Mouse (Mus musculus) hindbrain, embryonic 15.5 days (tissue): ENCODE measurements at regions not wholly inside any gene's neighbourhood (a gene's known extent, or its start where the extent isn't known, plus 50 kb on each side); places are given as distances from the start of the nearest gene placed in this dataset.

Source experiments
- ATAC-seq: fragments of 200-750 bp; cut with Nextera tagmentation; 2 replicates; pipeline ENCODE4 v1.8.0; 2017; ENCODE audit warnings: low read depth, moderate number of reproducible peaks, moderate TSS enrichment; ENCODE audit not compliant: low FRiP score
- H3K27ac ChIP-seq: fragments of 300-500 bp; sonication (generic); replicated peaks from 2 replicates; pipeline ENCODE4 v1.5.1; 2015; ENCODE audit warnings: mild to moderate bottlenecking, inconsistent platforms
- H3K27me3 ChIP-seq: fragments of 300-500 bp; sonication (generic); 2 replicates; pipeline ENCODE4 v1.6.1; 2015; ENCODE audit warnings: control low read depth, inconsistent platforms
- H3K36me3 ChIP-seq: fragments of 300-500 bp; sonication (generic); 2 replicates; pipeline ENCODE4 v1.6.1; 2015; ENCODE audit warnings: control low read depth, inconsistent platforms
- H3K4me1 ChIP-seq: fragments of 300-500 bp; sonication (generic); replicated peaks from 2 replicates; pipeline ENCODE4 v1.6.1; 2015; ENCODE audit warnings: control low read depth, inconsistent platforms
- H3K4me2 ChIP-seq: fragments of 300-500 bp; sonication (generic); 2 replicates; pipeline ENCODE4 v1.6.1; 2015; ENCODE audit warnings: moderate library complexity, mild to moderate bottlenecking, inconsistent platforms
- H3K4me3 ChIP-seq: fragments of 300-500 bp; sonication (generic); 2 replicates; pipeline ENCODE4 v1.5.1; 2015; ENCODE audit warnings: mild to moderate bottlenecking, inconsistent platforms
- H3K9ac ChIP-seq: fragments of 300-500 bp; sonication (generic); 2 replicates; pipeline ENCODE4 v1.6.1; 2015; ENCODE audit warnings: inconsistent platforms
- H3K9me3 ChIP-seq: fragments of 300-500 bp; sonication (generic); 2 replicates; pipeline ENCODE4 v1.6.1; 2016; ENCODE audit warnings: control low read depth, inconsistent platforms
- WGBS: fragments of 180-500 bp; shearing (Covaris S2); methylation state at CpG from one replicate; pipeline ENCODE4 v1.1.7; 2015; 5-methylcytosine and 5-hydroxymethylcytosine counted together

DNA sequence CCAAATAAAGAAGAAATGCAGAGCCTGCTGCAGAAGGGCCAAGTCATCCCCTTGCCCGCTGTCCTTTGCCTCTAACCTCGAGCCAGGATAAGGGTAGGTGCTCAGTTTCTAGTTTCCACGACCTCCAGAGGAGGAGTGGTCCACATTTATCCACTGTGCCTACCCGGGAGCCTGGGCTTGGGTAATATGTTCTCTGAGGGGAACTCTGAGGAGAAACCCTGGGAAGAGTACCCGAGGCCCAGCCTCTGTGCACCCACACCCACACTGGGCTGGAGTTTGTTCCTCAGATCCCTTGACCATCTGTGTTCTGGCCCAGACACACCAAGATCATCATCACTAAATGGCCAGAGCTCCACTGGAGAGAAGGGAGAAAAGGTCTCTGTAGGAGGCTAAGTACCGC, 229.5 kb upstream of the Ankrd55 start:
- no peak overlapping the region for H3K4me2 ChIP-seq

DNA sequence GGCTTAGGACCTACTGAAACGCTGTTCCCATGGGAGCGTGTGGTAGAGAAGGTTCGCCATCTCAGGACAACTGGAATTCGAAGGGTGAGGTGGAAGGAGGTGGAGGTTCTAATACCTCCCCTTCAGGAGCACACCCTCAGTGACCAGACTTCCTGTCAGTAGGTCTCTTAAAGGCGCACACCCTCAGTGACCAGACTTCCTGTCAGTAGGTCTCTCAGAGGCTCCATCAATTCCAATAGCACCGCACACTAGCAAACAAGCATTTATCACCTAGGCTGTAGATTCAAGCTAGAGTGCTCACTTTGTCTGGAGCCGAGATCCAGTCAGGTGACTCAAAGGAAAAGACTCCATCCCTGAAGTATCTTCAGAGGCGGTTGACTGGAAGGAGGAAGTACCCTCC, 226.2 kb upstream of the Ankrd55 start:
- H3K4me2 ChIP-seq: no peak overlapping the region
- ATAC-seq: no peak
- WGBS: 90% methylated on average over 8 of the region's 8 CpGs
- H3K4me3 ChIP-seq: no peak overlapping the region
- H3K36me3 ChIP-seq: no peaks in the 10 kb centered on the region
- H3K9ac ChIP-seq: no peak overlapping the region
- no peaks in the 10 kb centered on the region for H3K9me3 ChIP-seq
- no peaks in the 10 kb centered on the region for H3K27me3 ChIP-seq
- no peaks in the 10 kb centered on the region; the same call in 1 of the 2 replicates for H3K4me1 ChIP-seq
- no peak overlapping the region for H3K27ac ChIP-seq

More for the DNA sequence above, 229.5 kb upstream of the Ankrd55 start:
- no peaks in the 10 kb centered on the region for H3K36me3 ChIP-seq
- H3K27ac ChIP-seq: no peak overlapping the region
- no peaks in the 10 kb centered on the region for H3K9me3 ChIP-seq
- H3K9ac ChIP-seq: no peak overlapping the region
- no peak overlapping the region for H3K4me3 ChIP-seq
- H3K27me3 ChIP-seq: no peaks in the 10 kb centered on the region
- WGBS: 91% methylated on average over 6 of the region's 6 CpGs
- ATAC-seq: no peak
- no peaks in the 10 kb centered on the region for H3K4me1 ChIP-seq

DNA sequence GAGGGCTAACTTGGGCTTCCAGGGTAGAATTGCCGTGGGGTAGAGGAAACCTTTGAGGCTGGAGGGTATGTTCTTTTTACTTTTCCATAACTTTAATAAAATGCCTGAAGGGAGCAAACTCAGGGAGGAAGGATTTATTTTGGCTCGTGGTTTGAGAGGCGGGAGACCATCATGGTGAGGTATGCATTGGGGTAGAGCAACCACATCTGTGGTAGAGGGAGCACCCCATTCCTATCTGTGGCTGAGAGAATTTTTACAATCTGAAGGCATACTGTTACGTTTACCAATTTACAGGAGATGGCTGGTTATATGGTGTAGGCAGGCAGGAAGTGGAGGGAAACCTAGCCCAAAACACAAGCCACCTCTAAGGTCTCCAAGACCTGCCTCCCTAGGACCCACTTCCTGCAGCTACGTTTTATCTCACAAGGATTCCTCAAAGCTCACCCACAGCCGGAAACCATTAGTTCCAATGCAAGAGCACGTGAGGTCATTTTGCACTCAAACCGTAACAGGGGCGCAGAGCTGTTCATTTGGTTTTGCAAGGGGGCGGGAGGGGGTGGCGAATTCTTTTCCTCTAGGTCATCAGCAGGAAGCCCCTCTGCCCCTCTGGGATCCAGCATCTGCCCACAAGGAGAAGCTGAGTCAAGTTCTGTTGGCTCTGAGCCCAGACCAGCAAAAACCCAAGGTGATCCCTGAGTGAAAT, 224.7 kb upstream of the Ankrd55 start:
- H3K4me3 ChIP-seq: no peak overlapping the region
- no peak for ATAC-seq
- no peak overlapping the region for H3K9ac ChIP-seq
- no peak overlapping the region for H3K4me2 ChIP-seq
- H3K27me3 ChIP-seq: no peaks in the 10 kb centered on the region
- H3K27ac ChIP-seq: no peak overlapping the region
- 74% methylated on average over 11 of the region's 11 CpGs for WGBS
- no peaks in the 10 kb centered on the region; the same call in 1 of the 2 replicates for H3K4me1 ChIP-seq
- no peaks in the 10 kb centered on the region for H3K36me3 ChIP-seq
- no peaks in the 10 kb centered on the region for H3K9me3 ChIP-seq

DNA sequence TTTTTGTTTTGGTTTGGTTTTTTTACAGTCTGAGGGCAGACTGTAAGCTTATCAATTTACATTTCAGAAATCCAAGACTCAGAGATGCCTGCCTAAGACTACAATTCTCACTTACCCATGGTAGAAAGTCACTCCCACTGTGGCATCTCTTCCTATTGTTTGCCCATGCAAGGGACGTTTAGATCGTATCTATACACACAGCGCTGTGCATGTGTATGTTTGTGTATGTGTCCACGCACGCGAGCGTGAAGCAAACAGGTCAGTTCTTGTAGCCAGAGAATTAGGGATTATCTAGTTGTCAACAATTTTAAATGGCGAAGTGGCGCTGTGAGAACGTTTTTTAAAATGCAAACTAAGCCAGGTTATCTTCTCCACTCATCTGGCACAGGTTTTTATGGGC, 223.6 kb upstream of the Ankrd55 start:
- no peak for ATAC-seq
- Histone ChIP-seq H3K36me3 (no peaks in the 10 kb centered on the region), H3K4me1 (no peaks in the 10 kb centered on the region; the same call in 1 of the 2 replicates), H3K4me2 (no peak overlapping the region), H3K27ac (no peak overlapping the region), H3K4me3 (no peak overlapping the region), H3K27me3 (no peaks in the 10 kb centered on the region), H3K9me3 (no peaks in the 10 kb centered on the region), H3K9ac (no peak overlapping the region)
- 87% methylated on average over 10 of the region's 10 CpGs for whole genome bisulfite sequencing

DNA sequence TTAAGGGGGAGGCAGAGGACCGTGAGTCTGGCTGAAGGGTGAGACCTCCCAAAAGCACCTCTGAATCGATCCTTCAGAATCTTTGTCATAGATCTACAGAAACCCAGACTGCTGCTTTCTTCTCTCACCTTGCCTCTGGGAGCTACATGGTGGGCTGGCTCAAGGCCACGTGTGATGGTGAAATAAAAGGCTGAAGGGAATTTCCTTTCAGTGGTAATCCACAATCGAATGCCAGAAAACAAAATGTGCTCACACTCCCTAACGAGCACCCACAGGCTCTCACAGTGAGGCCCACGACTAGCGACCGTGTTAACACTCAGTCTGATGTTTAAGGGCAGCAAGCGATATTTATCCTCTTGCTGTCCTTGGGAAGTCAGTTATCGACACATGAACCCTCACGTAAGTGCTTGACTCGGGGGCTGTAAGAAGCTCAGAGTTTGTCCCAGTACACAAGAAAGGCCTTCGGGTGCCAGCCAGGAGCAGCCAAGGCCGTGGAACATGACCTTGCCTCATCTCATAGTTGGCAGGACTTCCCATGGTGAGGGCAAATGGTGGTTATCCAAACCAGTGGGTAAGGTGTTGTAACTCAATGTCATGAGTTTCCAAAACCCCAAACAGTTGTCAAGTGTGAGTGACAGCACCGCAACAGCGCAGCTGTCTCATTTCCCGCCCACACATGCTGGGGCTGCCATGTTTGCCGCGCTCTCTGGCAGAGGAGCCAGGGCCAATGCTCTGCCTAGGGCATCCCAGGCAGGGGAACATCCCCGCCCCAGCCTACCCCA, 221.0 kb upstream of the Ankrd55 start:
- no peak overlapping the region for H3K4me3 ChIP-seq
- WGBS: 83% methylated on average over 20 of the region's 20 CpGs
- H3K27me3 ChIP-seq: no peaks in the 10 kb centered on the region
- H3K36me3 ChIP-seq: no peaks in the 10 kb centered on the region
- H3K27ac ChIP-seq: no peak overlapping the region
- no peak overlapping the region for H3K4me2 ChIP-seq
- H3K9me3 ChIP-seq: no peaks in the 10 kb centered on the region
- no peak for ATAC-seq
- H3K4me1 ChIP-seq: no peaks in the 10 kb centered on the region; the same call in 1 of the 2 replicates
- H3K9ac ChIP-seq: no peak overlapping the region

DNA sequence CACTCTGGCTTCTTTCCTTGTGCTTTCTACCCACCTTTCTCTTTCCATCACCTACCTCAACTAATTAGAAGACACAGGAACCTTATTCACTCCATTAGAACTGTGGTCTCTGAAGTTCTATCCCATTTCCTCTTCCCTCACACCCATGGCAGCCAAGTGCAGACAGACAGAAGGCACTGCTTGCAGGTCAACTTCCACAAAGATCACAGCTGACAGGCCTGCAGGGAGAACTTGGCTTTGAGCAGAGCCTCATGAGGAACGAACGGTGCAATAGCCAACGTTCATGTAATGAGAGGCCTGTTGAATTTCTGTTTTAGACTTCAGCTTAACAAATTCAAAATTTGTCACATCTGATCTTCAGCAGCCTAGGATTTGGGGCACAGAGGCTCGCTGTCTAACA, 217.5 kb upstream of the Ankrd55 start:
- no peaks in the 10 kb centered on the region for H3K9me3 ChIP-seq
- H3K27ac ChIP-seq: no peak overlapping the region
- H3K36me3 ChIP-seq: no peaks in the 10 kb centered on the region
- H3K27me3 ChIP-seq: no peaks in the 10 kb centered on the region
- H3K9ac ChIP-seq: no peak overlapping the region
- no peak overlapping the region for H3K4me2 ChIP-seq
- H3K4me1 ChIP-seq: no peaks in the 10 kb centered on the region
- ATAC-seq: no peak
- 86% methylated on average over 4 of the region's 4 CpGs for WGBS
- H3K4me3 ChIP-seq: no peak overlapping the region

DNA sequence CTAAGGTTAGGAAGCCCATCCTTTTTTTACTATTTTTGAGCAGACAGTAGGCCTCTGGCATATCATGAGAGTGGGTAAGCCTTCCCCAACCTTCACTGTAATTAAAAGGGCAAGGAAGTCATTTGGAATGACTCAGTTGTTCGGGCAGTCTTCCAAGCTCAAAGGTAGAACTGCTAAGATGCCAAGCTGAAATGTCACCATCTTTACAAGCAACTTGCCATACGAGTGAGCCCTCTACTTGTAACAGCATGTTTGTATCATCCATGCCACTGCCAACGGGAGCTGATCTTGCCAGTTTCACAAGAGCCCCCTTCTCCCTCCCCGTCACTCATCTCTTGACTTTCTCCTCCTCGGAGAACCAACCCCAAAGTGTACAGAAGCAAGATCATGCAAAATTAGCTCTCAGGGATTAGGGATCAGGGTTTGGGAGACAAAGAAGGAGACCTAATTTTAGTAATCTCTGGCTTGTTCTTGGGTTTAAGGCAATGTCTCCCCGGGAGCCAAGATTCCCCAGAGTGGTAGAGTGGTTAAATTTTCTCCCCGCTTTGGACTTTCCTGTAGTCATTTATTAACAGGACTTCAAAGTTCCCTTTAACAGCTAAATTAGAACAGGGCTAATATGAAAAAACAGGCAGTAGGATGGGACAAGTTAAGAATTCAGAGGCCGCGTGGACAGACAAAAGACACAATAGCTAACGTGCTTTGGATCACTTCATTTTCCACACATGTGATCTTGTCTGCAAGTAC, 216.9 kb upstream of the Ankrd55 start:
- Histone ChIP-seq H3K27me3 (no peaks in the 10 kb centered on the region), H3K36me3 (no peaks in the 10 kb centered on the region), H3K9me3 (no peaks in the 10 kb centered on the region), H3K4me1 (no peaks in the 10 kb centered on the region), H3K9ac (no peak overlapping the region), H3K27ac (no peak overlapping the region), H3K4me3 (no peak overlapping the region), H3K4me2 (no peak overlapping the region)
- ATAC-seq: no peak
- WGBS: 85% methylated on average over 10 of the region's 10 CpGs

DNA sequence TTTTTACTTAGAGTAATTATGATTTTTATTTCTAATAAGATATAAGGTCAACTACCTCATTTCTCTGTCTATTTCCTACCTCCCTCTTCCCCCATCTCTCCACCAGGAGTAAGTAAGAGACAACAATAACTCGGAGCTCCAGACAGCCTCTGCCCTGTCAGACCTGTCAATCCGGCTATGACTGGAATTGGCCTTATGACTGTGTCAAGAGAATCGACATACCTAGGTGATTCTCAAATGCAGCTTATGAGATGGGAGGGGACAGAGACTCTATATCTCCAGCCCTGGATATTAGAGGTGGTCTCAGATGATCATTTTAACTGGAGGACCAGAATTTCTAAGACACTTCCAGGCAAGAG, 216.3 kb upstream of the Ankrd55 start:
- Histone ChIP-seq H3K9me3 (no peaks in the 10 kb centered on the region), H3K4me2 (no peak overlapping the region), H3K9ac (no peak overlapping the region), H3K4me3 (no peak overlapping the region), H3K27me3 (no peaks in the 10 kb centered on the region), H3K4me1 (no peaks in the 10 kb centered on the region), H3K36me3 (no peaks in the 10 kb centered on the region), H3K27ac (no peak overlapping the region)
- ATAC-seq: no peak
- WGBS: 77% methylated on average over 3 of the region's 3 CpGs

DNA sequence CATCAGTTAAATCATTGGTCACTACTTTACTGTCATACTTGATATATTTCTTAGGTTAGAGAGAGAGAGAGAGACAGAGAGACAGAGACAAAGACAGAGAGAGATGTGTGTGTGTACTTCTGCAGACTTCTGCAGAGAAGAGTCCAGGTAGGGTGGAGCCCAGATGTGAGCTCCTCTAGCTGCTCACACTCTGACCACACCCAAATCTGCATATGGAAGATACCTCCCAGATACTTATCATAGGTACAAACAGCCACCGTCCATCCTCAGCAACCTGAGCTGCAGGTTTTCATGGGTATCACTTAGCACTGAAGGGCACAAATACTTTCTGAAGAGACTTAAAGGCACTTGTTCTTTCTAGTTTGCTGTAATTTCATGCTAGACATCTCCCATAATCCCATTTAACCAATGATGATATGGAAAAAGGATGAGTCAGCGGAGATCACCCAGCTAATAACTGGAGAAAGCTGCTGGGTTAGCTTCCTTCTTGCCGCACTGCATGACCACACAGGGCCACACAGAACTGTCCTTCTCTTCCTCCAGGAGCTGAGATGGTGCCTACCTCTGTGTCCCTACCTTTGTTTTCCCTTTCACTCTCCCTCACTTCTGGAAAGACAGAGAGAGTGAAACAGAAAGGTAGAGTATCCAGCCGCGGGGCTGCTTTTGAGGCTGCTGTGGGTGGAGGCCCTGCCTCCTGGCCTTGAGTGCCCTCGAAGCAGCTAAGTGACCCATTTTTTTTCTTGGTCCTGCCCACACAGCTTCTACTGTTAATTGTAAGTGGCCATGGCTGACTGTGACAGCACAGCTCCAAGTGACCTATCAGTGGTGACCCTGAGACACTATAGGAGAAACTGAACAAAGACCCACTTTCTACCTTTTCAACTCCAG, 214.5 kb upstream of the Ankrd55 start:
- Histone ChIP-seq H3K9me3 (no peaks in the 10 kb centered on the region), H3K9ac (no peak overlapping the region), H3K4me3 (no peak overlapping the region), H3K27me3 (no peaks in the 10 kb centered on the region), H3K4me2 (no peak overlapping the region), H3K36me3 (no peaks in the 10 kb centered on the region), H3K27ac (no peak overlapping the region), H3K4me1 (no peaks in the 10 kb centered on the region)
- WGBS: 84% methylated on average over 6 of the region's 6 CpGs
- ATAC-seq: no peak

DNA sequence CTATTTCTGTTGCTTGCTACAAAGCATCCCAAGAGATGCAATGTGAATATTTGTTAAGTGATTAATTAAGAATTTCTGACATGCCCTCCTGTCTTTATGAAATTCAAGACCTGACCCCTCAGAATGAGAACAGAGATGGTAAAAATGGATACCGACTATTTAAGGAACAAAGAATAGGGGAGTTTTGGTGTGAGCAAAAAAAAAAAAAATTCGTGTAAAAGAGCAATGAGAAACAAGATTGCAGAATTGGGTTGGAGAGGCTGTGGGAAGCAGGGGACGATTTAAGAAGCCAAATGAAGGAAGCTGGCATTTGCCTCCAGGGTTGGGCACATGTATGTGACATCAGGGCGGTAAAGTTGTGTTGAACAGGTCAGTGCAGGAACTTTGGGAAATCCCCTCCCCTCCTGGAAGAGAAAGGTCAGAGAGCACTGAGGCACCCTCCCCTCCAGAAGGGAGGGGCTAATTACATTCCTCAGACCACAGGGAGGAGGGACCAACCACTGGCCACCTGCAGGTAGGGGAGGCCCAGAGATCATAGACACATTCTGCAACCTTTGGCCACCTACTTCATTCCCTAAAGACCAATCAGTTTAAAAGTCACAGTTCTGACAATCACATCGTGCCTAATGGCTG, 212.3 kb upstream of the Ankrd55 start:
- no peak overlapping the region for H3K4me3 ChIP-seq
- no peak for ATAC-seq
- H3K27me3 ChIP-seq: no peaks in the 10 kb centered on the region
- H3K36me3 ChIP-seq: no peaks in the 10 kb centered on the region
- 63% methylated on average over 5 of the region's 5 CpGs for WGBS
- no peaks in the 10 kb centered on the region for H3K9me3 ChIP-seq
- no peak overlapping the region for H3K27ac ChIP-seq
- no peaks in the 10 kb centered on the region for H3K4me1 ChIP-seq
- H3K4me2 ChIP-seq: no peak overlapping the region
- H3K9ac ChIP-seq: no peak overlapping the region

DNA sequence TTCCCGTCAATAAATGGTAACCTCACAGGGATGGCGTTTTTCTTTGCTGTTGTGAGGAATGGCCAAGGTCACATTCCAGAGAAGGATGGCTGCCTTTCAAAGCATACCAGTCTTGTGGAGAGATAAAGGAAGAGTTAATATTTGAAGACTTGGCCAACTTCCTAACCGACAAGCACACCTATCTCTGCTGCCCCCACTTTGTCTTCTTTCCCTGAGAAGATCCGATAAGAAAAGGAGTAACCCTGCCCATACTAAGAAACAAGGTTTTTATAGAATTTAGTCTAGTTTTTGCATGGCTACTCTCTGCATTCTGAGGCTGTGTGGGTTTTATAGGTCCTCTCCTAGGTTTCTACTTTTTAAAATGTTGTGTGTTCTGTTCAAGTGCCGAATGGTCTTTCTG, 210.2 kb upstream of the Ankrd55 start:
- Histone ChIP-seq H3K27ac (no peak overlapping the region), H3K9ac (no peak overlapping the region), H3K4me2 (no peak overlapping the region), H3K27me3 (no peaks in the 10 kb centered on the region), H3K4me1 (no peaks in the 10 kb centered on the region), H3K9me3 (no peaks in the 10 kb centered on the region), H3K36me3 (no peaks in the 10 kb centered on the region), H3K4me3 (no peak overlapping the region)
- ATAC-seq: no peak
- 90% methylated on average over 5 of the region's 5 CpGs for WGBS
